Mouse (Mus musculus) sigmoid colon, adult 10 weeks (tissue): ENCODE measurements around the gene Ryk. TPM values are rescaled to one million over a fixed set of nuclear protein-coding genes. Genes with fewer than 3 reads are reported as not detected.

Experiments used
- polyA plus RNA-seq: library from polyadenylated mRNA; stranded (reverse); fragments of 350-450 nt; fragmentation: Illumina TruSeq; extraction: RNeasy Lipid Tissue Mini Kit (QIAGEN cat#74804); gene quantifications from one replicate; pipeline ENCODE4 v1.2.3, GENCODE M21; 2014; ENCODE audit warnings: low read depth, low replicate concordance

Gene Ryk
- polyA plus RNA-seq: 99.1 TPM

GRCm38 (mm10) chr9:102834742-102835591 is at the start of gene Ryk:
TSS of gene Ryk (plus strand) at chr9:102834917.

Other genes with a start within 250 kb of the Ryk start
- gene Anapc13, start 208.6 kb upstream of the Ryk start, polyA plus RNA-seq: 8.7 TPM
- gene Cep63, start 208.4 kb upstream of the Ryk start, polyA plus RNA-seq: 42.6 TPM
- gene Amotl2, start 118.2 kb upstream of the Ryk start, polyA plus RNA-seq: 7.5 TPM
- gene Slco2a1, start 153.8 kb downstream of the Ryk start, polyA plus RNA-seq: 10.6 TPM